Mouse (Mus musculus) mammary gland, adult 2 months (tissue): ENCODE data around the gene Asnsd1. TPM values are rescaled to one million over a fixed set of nuclear protein-coding genes. Genes with fewer than 3 reads are reported as not detected.

ENCODE experiments used
- polyA plus RNA-seq: library from polyadenylated mRNA; depleted of rRNA; stranded (reverse); fragments of >200 nt; gene quantifications from 2 replicates; pipeline ENCODE4 v1.2.3, GENCODE M21; 2012; ENCODE audit warnings: low replicate concordance; rRNA removed

The Asnsd1 gene
- polyA plus RNA-seq: 3.6 and 11.6 TPM in 2 replicates

DNA sequence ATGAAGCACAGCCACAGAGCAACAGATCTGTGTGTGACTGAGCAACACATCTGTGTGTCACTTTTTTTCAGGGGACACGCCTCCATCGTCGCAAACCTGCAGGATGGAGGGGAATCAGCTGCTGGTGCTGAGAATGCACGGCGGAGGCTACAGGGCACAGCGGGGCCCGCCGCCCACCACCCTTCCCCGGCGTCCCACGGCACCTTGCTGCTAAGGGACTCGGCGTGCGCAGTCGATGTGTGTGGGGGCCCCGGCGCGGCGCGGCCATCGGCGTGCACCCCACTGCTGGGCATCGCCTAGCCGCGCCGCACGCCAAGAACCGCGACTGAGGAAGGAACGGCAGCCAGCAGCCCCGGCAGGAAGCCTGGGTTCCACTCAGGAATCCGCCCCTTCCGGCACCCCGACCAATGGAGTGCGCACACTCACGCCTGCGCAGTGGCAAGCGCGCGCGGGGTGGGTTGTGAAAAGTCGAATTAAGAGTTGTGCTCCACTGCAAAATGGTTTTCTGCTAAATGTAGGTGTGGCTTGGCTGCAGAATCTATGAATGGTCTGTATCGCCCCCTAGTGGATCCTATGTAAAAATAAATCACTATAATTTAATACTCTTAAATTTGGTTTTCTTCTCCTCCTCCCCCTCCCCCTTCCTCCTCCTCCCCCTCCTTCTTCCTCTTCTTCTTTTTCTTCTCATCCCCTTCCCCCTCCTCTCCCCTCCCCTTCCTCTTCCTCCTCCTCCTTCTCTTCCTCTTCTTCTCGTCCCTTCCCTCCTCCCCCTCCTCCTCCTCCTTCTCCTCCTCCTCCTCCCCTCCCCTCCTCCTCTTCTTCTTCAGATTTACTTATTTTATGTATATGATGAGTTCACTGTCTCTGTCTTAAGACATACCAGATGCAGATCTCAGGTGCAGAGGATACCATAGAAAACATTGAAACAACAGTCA is at the start of gene Asnsd1, which contains the start of the genes Asdurf and Gm28551:
Gene Asnsd1 (minus strand): TSS at position 426 of the 935 bp plus-strand sequence.
Gene Asdurf (minus strand): TSS at position 293 of the 935 bp plus-strand sequence.
Gene Gm28551 (minus strand): TSS at position 341 of the 935 bp plus-strand sequence.

DNA sequence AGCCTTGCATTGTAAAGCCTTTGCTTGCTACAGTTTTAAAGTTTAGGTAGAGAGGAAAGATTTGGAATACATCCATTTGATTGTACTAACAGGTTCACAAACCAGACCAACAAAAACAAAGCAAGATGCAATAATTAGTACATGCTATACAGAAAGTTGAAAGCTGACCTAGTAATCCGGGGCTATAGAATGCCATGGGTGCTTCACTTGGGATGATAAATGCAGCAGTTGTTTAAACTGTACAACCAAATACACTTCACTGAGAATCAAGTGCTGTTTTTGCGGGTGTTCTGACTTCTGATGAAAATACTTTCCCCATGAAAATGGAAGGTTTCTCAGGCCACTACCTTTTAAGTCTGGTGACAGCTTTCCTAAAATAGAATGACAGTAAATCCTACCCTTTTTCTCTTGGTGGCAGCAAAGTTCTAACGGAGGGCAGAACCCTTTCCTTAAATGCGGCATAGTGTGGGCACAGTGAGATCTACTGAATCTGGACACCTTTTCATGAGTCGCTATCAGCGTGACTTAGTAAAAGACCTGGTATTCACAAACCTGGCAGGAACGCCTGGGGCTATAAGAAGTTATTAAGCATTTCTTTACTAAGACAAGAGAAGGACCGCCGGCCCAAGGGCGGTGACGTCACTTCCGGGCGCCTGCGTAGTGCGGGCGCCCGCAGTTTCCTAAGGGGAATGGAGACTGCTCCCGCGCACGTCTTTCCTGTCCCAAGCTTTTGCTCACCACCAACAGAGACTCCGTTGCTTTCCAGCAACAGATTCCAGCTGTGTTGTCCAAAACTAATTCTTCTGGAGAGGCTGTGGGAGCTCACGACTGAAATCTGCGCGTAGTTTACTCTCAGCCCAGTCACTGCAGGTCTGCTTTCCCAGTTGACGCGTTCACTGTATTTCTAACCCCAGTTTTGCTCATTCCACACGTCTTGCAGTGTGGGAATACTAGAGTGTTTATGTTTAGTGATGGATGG is 39.3 kb downstream of the Asnsd1 start, which contains the start of gene Osgepl1:
Gene Osgepl1 (plus strand): TSS at position 636 of the 979 bp plus-strand sequence.

DNA sequence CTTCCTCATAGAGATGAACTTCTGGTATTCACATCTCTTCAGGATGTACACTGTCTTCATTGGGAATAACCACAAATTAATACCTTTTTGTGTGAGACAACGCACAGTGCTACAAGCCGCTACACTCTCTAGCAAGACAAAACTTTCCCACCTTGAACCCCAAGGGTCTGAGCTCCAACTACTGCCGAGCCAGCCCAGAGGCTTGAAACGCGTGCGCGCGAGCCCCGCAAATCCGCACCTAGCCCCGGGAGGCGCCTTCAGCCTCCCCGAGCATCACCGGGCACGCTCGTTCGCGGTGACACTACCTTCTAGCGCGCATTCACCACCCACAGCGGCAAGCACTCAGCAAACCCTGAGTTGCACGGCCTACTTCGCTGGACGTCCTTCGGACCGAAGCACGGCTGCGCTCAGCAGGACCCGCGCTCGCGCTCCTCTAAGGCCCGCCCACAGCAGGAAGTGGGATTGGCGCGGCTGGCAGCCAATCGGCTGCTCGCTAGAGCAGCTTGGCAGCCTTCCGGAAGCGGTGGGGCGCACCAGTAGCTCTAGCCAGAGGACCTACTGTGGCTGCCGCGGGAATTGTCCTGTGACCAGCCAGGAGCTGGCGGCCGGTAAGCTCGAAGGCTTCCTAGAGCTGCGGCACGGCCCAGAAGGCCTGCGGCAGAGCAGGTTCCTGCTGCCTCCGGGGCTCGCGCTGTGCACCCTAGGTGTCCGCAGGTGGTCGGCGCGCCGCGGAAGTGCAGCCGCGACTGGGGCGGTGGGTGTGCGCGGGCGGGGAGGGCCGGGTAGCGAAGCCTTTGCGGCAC is 55.8 kb downstream of the Asnsd1 start, which contains the start of the genes Pms1, Ormdl1 and Gm28778:
Gene Pms1 (minus strand): TSS at position 438 of the 803 bp plus-strand sequence.
Gene Ormdl1 (plus strand): TSS at position 515 of the 803 bp plus-strand sequence.
Gene Gm28778 (plus strand): TSS at position 531 of the 803 bp plus-strand sequence.

Other genes with a start within 250 kb of the Asnsd1 start
- not detected in 2 replicates for gene 1700019A02Rik, start 165.1 kb downstream of the Asnsd1 start, polyA plus RNA-seq
- 1.2 and 1.7 TPM in 2 replicates for gene Pms1, start 55.7 kb downstream of the Asnsd1 start, polyA plus RNA-seq
- 3.7 and 7.6 TPM in 2 replicates for gene Ormdl1, start 55.7 kb downstream of the Asnsd1 start, polyA plus RNA-seq
- gene Gm28778, start 55.6 kb downstream of the Asnsd1 start, polyA plus RNA-seq: 11.3 and 13.0 TPM in 2 replicates
- 2.6 and 9.3 TPM in 2 replicates for gene Osgepl1, start 39.1 kb downstream of the Asnsd1 start, polyA plus RNA-seq
- not detected in 2 replicates for gene Asdurf, start 133 bp downstream of the Asnsd1 start, polyA plus RNA-seq
- gene Gm28551, start 85 bp downstream of the Asnsd1 start, polyA plus RNA-seq: not detected in 2 replicates